Mouse (Mus musculus) megakaryocyte progenitor cell, adult 5-6 weeks (primary cell): ENCODE measurements at regions not wholly inside any gene's neighbourhood (a gene's known extent, or its start where the extent isn't known, plus 50 kb on each side); places are given as distances from the start of the nearest gene placed in this dataset.
"Not testable (repeated sequence)": the region's sequence is repeated elsewhere in the genome, so short reads cannot be mapped to it uniquely, and the experiment has no call there.

Experiments used
- ATAC-seq: replicated peaks from 2 replicates; pipeline ENCODE4 v1.8.0; 2016; ENCODE audit warnings: mild to moderate bottlenecking, moderate TSS enrichment, inconsistent platforms; ENCODE audit not compliant: poor library complexity

DNA sequence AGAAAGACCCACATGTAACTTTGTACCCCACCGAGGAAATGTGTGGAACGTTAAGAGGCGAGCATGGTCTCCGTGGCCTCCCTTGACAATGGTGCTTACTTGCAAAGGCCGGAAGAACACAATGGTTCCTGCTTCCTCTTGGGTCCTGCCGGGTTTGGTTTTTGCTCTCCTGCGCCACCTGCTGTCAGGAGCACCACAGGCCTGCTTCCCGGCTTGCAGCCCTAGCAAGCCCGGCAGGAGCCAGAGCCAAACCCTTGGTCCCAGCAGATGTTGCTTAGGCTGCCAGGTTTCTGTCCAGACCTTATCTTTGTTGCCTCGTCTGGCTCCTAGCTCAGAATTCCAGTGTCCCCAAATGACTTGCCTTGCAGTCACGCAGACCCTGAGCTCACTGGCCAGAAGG, 300.2 kb upstream of the Ubash3b start:
- peak; percentile 93 for ATAC-seq

- ATAC-seq = no peak
Observed at GRCm38 (mm10) chr9:41460709-41461108, 299.2 kb upstream of the Ubash3b start.

- no peak for ATAC-seq
Observed at GRCm38 (mm10) chr9:41457003-41457402, 295.5 kb upstream of the Ubash3b start.

DNA sequence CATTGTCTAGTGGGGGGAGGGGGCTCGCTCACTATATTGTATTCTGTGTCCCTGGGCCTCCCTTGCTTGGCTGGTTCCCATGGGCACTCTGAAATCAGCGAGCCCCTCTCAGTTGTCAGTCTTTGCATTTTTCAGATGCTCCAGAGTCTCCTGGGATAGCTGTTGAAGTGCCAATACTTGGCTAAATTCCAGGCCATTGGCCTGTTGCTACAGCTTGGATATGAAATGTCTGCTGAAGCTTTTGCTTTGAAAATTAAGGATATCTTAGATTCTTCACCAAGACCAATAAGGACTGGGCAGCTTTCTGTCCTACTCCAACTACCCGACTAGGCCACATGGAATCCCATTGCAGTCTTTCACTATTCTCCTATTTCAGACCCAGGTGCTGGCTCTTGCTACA, 290.2 kb upstream of the Ubash3b start:
- ATAC-seq = no peak

DNA sequence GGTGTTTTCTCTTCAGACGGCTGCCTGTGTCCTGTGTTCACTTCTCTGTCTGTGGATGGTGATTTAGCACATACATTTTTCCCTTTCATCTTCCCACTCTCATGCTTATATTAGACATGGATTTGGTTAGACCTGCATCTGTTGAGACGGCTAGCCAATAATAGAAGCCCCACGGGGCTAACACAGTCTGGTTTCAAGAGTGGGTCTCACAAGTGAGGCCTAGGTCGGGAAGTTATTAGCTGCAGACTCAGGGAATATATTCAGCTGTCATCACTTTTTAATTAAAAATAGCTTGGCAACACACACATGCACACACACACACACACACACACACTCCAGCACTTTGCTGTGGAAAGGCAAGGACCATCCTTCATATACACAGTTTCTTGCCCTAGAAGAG, 287.7 kb upstream of the Ubash3b start:
- no peak for ATAC-seq

DNA sequence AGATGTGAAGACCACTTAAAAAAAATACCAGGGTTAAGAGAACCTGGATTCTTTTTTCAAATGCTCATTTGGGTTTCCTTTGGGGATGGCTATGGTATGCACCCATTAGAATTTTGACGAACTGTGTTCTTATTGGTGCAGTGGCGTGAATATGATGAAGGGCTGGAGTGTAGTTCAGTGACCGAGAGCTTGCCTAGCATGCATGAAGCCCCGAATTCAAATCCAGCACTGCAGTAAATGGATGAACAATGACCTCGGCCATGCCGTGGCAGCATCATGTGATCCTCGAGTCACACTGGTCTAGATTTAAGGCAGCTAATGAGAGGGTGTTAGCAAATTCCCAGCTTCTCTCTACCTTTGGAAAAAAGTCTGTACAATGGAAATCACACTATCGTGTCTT, 286.4 kb upstream of the Ubash3b start:
- no peak for ATAC-seq

DNA sequence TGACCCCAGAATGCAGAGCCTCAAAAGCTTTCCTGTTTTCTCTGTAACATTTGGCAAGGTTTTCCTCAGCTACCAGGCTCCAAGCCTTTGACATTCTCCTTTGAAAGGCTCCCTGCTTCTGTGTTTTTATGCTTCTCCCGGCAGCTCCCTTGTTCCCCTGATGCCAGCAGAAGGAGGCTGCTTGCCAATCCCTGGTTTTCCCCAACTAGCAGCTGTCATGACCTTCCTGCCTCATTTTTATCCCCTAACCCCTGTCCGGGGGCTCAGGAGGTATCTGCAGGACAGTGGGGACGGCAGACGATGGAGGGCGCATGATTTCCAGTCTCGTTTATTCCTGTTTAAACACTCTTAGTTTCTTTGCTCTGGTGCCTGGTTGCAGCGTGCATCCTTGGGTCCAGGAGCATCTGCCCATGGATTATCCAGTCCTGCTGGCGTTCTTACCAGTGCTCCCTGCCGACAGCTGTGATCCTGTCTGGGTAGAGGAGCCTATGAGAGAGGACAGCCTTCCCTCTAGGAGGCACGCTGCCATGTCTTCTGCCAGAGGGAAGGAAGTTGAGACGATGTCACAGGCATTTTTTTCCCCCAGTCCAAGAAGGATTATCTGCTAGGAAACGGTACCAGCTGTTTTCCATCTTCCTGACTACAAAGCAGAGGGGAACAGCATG, 285.8 kb upstream of the Ubash3b start:
- no peak for ATAC-seq

- ATAC-seq = no peak
Observed at GRCm38 (mm10) chr9:41446431-41447203, 285.1 kb upstream of the Ubash3b start.

DNA sequence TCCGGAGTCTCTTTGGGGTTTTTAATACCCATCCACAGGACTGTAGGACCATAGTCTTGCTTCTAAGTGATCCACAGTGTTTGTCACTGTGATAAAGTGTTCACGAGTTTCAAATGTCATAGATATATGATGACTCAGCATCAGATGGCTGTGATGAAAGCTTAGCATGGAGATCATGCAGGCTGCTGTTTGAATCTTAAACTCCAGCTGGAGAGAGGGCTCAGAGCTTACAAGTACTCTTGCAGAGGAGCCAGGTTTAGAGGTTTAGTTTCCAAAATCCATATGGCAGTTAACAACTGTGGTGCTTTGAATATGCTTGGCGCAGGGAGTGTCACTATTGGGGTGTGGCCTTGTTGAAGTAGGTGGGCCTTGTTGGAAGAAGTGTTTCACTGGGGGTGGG, 280.9 kb upstream of the Ubash3b start:
- no peak for ATAC-seq

GRCm38 (mm10) chr9:41439979-41440378, 278.5 kb upstream of the Ubash3b start:
- no peak for ATAC-seq

- ATAC-seq = no peak
Observed at GRCm38 (mm10) chr9:41438141-41438540, 276.6 kb upstream of the Ubash3b start.

DNA sequence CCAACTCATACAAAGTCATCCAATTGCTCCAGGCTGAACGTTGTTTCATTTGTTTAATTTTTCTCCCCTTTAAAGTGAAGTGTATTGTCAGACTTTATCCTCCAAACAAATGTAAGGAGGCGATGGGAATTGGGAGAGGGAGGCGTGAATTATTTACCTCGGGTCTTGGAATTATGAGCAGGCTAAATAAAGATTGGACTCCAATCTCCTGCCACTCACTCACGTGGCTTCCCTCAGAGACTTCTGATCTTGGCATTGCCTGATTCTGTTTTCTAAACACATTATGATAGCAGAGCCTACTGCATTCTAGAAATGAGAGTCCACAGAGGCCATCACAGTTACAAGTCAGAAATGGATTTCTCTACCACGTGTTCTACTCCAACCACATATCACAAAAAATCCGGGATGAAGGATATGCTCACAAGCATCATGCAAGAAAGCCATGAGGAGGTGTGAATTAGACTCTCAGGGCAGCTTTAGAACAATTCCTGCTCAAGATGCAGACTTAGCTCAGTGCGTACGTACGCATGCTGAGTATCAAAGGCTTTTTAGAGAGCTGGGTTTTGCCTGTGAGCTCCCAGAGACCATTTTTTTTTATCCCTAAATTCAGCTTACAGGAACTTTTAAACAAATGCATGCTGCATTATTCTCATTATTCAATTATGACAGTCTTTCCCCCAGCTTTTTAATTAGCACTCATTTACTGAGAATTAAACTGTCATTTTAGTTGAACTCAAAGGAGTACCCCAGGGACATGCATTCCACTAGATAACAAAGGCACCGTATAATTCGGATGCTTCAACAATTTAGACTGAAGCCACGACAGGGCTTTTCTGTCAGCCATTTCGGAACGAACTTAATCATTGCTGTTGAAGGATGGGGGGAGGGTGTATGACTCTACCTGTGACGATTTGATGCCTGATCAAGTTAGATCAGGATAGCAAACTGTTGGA, 269.2 kb upstream of the Ubash3b start:
- ATAC-seq = no peak

DNA sequence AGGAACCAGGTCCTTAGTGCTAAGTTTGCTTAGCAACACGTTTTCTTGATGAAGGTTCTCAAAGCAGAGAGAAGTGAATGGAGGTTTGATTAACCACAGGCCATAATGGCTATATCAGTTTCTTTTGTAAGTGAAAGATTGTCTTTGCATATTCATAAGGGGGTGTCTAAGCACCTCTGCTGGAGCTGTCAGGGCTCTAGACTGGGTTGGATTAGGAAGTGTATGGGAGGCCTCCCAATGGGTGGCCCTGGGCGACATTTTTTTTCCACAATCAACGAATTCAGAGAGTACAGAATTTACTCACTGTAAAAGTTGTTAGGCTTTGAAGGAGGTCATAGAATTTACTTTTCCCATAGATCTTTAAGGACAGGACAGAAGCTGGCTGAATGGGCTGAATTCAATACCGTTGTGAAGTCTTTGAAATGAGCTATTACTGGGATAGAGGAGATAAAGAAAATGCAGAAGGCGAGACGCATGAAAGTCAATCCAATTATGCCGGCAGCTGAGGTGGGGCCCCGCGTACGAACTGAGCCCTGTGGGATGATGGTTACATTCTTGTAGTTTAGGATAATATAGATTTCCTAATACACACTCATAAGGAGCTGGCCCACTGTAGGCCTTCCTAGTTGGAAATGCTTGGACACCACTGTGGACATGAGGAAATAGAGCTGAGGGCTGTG, 268.4 kb upstream of the Ubash3b start:
- ATAC-seq = no peak

DNA sequence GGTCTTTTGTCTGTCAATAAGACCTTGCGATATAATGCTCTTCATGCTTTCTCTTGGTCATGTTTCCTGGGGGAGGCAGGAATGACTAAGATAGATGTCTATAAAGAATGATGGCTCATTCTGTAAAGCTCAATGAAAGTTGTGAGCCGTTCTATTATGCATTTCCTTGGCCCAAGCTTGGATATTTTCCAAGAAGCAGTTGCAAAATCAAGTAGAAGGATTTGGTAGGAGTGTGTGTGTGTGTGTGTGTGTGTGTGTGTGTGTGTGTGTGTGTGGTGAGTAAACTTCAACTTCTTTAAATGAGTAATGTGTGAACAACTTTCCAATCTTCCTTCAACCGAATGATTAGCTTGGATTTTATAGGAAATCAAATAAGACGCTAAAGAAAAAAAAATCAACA, 267.7 kb upstream of the Ubash3b start:
- ATAC-seq = no peak

GRCm38 (mm10) chr9:41426698-41427097, 265.2 kb upstream of the Ubash3b start:
- no peak for ATAC-seq

DNA sequence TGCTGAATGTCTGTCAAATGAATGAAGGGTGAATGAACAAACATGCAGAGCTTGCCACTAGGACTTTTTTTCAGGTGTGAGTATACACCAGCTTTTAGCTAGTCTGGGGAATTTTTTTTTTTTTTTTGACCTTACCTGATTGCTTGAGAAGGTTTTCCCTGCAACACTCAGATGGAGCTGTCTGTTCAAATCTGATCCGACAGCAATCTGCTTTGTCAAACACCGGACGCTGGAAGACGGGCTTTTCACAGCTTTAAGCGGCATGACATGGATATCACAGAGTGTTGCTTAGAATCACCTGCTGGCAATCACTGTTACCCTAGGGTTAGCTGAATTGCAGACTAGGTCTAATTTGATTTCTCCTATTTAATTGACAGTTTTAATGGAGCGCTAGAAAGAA, 263.7 kb upstream of the Ubash3b start:
- ATAC-seq = no peak

DNA sequence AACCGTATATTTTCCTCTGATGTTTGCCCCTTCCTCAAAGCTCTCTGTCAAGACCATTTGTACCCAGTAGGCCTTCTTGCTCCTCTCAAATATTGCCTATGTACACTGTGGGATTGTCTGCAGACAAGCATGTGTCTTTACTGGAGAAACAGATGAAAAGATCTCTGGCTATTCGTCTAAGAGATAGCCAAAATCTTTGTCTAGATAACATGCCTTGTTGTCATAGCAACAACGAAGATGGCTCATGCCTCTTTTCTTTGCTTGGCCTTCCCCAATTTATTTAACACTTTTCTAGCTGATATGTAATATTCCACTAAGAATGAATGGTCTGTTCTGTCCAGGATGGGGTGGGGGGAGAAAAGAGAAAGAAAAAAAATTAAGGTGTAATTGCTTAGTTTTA, 252.3 kb upstream of the Ubash3b start:
- ATAC-seq = no peak

GRCm38 (mm10) chr9:41413091-41413490, 251.6 kb upstream of the Ubash3b start:
- ATAC-seq = not testable (repeated sequence)

- ATAC-seq = no peak
Observed at GRCm38 (mm10) chr9:41412174-41412757, 250.8 kb upstream of the Ubash3b start.

DNA sequence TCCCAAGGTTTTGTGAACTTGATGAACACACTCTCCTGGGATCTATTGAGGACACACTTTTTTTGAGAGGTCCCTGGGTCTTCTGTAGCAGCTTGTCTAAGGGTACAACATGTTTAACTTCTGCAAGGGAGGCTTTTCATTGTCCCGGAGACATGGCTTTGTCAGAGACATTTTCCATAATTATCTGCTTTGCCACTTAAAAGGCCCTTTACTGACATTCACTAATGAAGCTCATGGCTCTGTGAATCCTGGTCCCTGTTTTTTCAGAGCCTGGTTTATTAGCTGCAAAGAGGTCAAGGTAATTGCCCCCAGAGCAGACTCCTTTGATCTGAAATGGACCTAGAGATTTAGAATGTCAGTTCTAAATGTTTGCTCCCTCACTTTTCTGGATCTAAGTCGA, 246.8 kb upstream of the Ubash3b start:
- ATAC-seq = no peak

GRCm38 (mm10) chr9:41407078-41407477, 245.6 kb upstream of the Ubash3b start:
- no peak for ATAC-seq
